21 mouse cellular contexts compared by ENCODE assay signal in the genomic region with DNA sequence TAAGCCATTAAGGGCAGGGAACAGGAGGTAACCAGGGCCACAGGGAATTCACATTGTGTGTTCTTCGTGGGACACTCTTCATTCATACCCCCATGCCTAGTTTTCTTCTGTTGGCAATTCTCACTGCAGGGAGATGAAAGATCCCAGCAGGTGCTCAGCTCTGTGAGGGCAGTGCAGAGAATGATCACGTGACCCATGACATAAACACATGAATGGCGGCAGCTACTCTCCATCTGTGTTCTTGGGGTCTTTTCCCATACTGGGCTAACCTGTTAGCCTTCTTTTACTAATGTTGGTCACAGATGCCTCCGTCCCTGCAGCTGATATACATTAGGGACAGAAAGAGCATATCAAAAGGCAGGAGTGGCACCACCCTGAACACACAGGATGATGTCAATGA. TPM values are rescaled to one million over a fixed set of nuclear protein-coding genes. Genes with fewer than 3 reads are reported as not detected.
DNase-seq lines count a peak whose midpoint lies in the region; ATAC-seq and TF ChIP-seq lines count a peak whose summit lies in the region.
"Had no signal": no experiment of that assay in that cellular context is flagged by ENCODE, and none has a peak within 500 bp of the region (broad histone marks: within the 10 kb centered on the region; RNA-seq: fewer than 3 reads in every experiment).

No protein-coding gene starts in this region.

- no peak for TF ChIP-seq POLR2A in CH12.LX (IDR thresholded peaks at IDR 0.05; ENCODE audit: low read depth, low read length)

- no peak overlapping the region for H3K9ac ChIP-seq in hindbrain, embryonic 12.5 days
- no peak overlapping the region for H3K9ac ChIP-seq in hindbrain, postnatal 0 days (replicated peaks; ENCODE audit: low read length)
- H3K9ac ChIP-seq in CH12.LX (ENCODE audit: insufficient read depth, low read depth) = no peak overlapping the region
- H3K9ac ChIP-seq: forebrain, embryonic 15.5 days; heart, embryonic 12.5 days; heart, embryonic 15.5 days; hindbrain, embryonic 14.5 days had no signal

- H3K4me1 ChIP-seq in hindbrain, embryonic 12.5 days = no peaks in the 10 kb centered on the region
- H3K4me1 ChIP-seq in hindbrain, postnatal 0 days (ENCODE audit: insufficient read depth, low read length) = no peaks in the 10 kb centered on the region
- no peaks in the 10 kb centered on the region for H3K4me1 ChIP-seq in CH12.LX (ENCODE audit: control insufficient read depth in 1 of 2, insufficient read depth in 2 of 2)
- H3K4me1 ChIP-seq: forebrain, embryonic 10.5 days; forebrain, embryonic 15.5 days; heart, embryonic 12.5 days; heart, embryonic 15.5 days had no signal

- 32% methylated on average over 4 of the region's 4 CpGs for WGBS in hindbrain, embryonic 12.5 days
- 31% methylated on average over 4 of the region's 4 CpGs for WGBS in hindbrain, postnatal 0 days

- peak; percentile 28 for DNase-seq in cerebellum, adult 11-12 months
- no peak for DNase-seq in cerebellum, postnatal 14 days
- no peak for DNase-seq in hindbrain, postnatal 0 days (ENCODE audit: low spot score)
- DNase-seq in CH12.LX (ENCODE audit: extremely low read depth) = no peak
- DNase-seq in thymus, postnatal 36 days = no peak
- DNase-seq: adrenal gland, adult 8-10 months; adrenal gland, postnatal 25 days; gastrocnemius, postnatal 25 days; heart, adult 18-20 months; heart, postnatal 10 days; heart, postnatal 36 days had no signal

- H3K4me2 ChIP-seq in hindbrain, embryonic 12.5 days (replicated peaks) = no peak overlapping the region
- H3K4me2 ChIP-seq in hindbrain, postnatal 0 days (ENCODE audit: low read depth, low read length) = no peak overlapping the region
- no peak overlapping the region for H3K4me2 ChIP-seq in CH12.LX (ENCODE audit: insufficient read depth, low read depth, poor library complexity, severe bottlenecking)
- H3K4me2 ChIP-seq: forebrain, embryonic 15.5 days; heart, embryonic 12.5 days; heart, embryonic 15.5 days; hindbrain, embryonic 14.5 days had no signal

- in situ Hi-C loops in CH12.LX (cut with MboI; ENCODE audit: low pct_ligation_motif_present, low pct_unique_long_range_greater_than_20kb, low sequenced_read_pairs) = loop anchor here (10.0 kb wide), 1 partner anchor 129 kb away; no protein-coding TSS in a partner anchor

- H3K27ac ChIP-seq in hindbrain, embryonic 12.5 days = no peak overlapping the region
- no peak overlapping the region for H3K27ac ChIP-seq in hindbrain, postnatal 0 days
- H3K27ac ChIP-seq in CH12.LX (ENCODE audit: insufficient read depth, low read depth) = no peak overlapping the region
- H3K27ac ChIP-seq: forebrain, embryonic 10.5 days; forebrain, embryonic 15.5 days; heart, embryonic 15.5 days; hindbrain, embryonic 10.5 days; hindbrain, embryonic 14.5 days had no signal

- no peak overlapping the region for H3K4me3 ChIP-seq in hindbrain, embryonic 12.5 days
- no peak overlapping the region for H3K4me3 ChIP-seq in hindbrain, postnatal 0 days (ENCODE audit: low read length)
- H3K4me3 ChIP-seq in CH12.LX (replicated peaks in 1 of 3; ENCODE audit: low read depth in 2 of 3, low read length in 2 of 3, poor library complexity in 1 of 3) = no peak overlapping the region
- H3K4me3 ChIP-seq: forebrain, embryonic 10.5 days; forebrain, embryonic 15.5 days; heart, embryonic 12.5 days; heart, embryonic 15.5 days; hindbrain, embryonic 10.5 days had no signal

- dilution Hi-C loops in CH12.LX (cut with MboI; ENCODE audit: extremely low pct_ligation_motif_present, extremely low pct_unique_long_range_greater_than_20kb, low sequenced_read_pairs) = no loop called here

- H3K27me3 ChIP-seq in hindbrain, embryonic 12.5 days = no peaks in the 10 kb centered on the region
- H3K27me3 ChIP-seq in hindbrain, postnatal 0 days (ENCODE audit: insufficient read depth, low read length) = no peaks in the 10 kb centered on the region
- peaks cover 86% of the 10 kb centered on the region for H3K27me3 ChIP-seq in CH12.LX (replicated peaks)
- H3K27me3 ChIP-seq: forebrain, embryonic 15.5 days had no signal

- no peak for TF ChIP-seq CTCF in hindbrain, postnatal 0 days (IDR thresholded peaks at IDR 0.05; ENCODE audit: low read depth)
- no peak for TF ChIP-seq CTCF in CH12.LX (conservative IDR thresholded peaks at IDR 0.05 in 1 of 2, IDR thresholded peaks at IDR 0.05 in 1 of 2; ENCODE audit: low read depth in 2 of 2, low read length in 2 of 2)

- H3K79me2 ChIP-seq in CH12.LX (replicated peaks; ENCODE audit: control insufficient read depth, extremely low read depth, insufficient read depth, poor library complexity, severe bottlenecking) = no peaks in the 10 kb centered on the region

- H3K9me3 ChIP-seq in hindbrain, embryonic 12.5 days (replicated peaks) = no peaks in the 10 kb centered on the region
- H3K9me3 ChIP-seq in hindbrain, postnatal 0 days (ENCODE audit: low read length) = no peaks in the 10 kb centered on the region
- no peaks in the 10 kb centered on the region for H3K9me3 ChIP-seq in CH12.LX (replicated peaks; ENCODE audit: low read length)
- H3K9me3 ChIP-seq: forebrain, embryonic 10.5 days; forebrain, embryonic 15.5 days; heart, embryonic 12.5 days; heart, embryonic 15.5 days; hindbrain, embryonic 10.5 days had no signal

- no peak for TF ChIP-seq RAD21 in CH12.LX (IDR thresholded peaks at IDR 0.05; ENCODE audit: low read depth, low read length)

- TF ChIP-seq EP300 in CH12.LX (IDR thresholded peaks at IDR 0.05; ENCODE audit: low read length) = no peak

- ATAC-seq in hindbrain, embryonic 12.5 days (ENCODE audit: low FRiP score) = 0 out of 2 replicates have a peak, but pooled peaks have one; percentile 11
- no peak for ATAC-seq in hindbrain, postnatal 0 days
- ATAC-seq: activated CD4-positive, CD25-positive, alpha-beta regulatory T cell, adult 4 months; forebrain, embryonic 15.5 days; intestine, postnatal 0 days had no signal

- H3K36me3 ChIP-seq in hindbrain, embryonic 12.5 days = no peaks in the 10 kb centered on the region
- no peaks in the 10 kb centered on the region for H3K36me3 ChIP-seq in hindbrain, postnatal 0 days (ENCODE audit: insufficient read depth, low read length)
- no peaks in the 10 kb centered on the region for H3K36me3 ChIP-seq in CH12.LX (replicated peaks in 1 of 2; ENCODE audit: control insufficient read depth in 1 of 2, insufficient read depth in 1 of 2, low read length in 1 of 2)
- H3K36me3 ChIP-seq: forebrain, embryonic 10.5 days; forebrain, embryonic 15.5 days; G1E; heart, embryonic 12.5 days; heart, embryonic 15.5 days; hindbrain, embryonic 10.5 days had no signal

TF ChIP-seq in CH12.LX, 34 proteins besides CTCF, POLR2A, EP300 and RAD21:
- TF ChIP-seq GABPA (IDR thresholded peaks at IDR 0.05; ENCODE audit: insufficient replicate concordance, low read depth, low read length) = no peak
- peak; percentile 67 for TF ChIP-seq USF2 (conservative IDR thresholded peaks at IDR 0.05; ENCODE audit: low read depth, low read length)
- TF ChIP-seq USF1 (IDR thresholded peaks at IDR 0.05; ENCODE audit: low read depth, low read length) = peak; percentile 66

RNA-seq across cellular contexts. Expression of a gene that starts 16.9 kb away (rescaled TPM):
- 17.4 and 20.9 TPM in 2 replicates for polyA plus RNA-seq in hindbrain, embryonic 12.5 days (2016; fragmentation: Nextera tagmentation; extraction: Ambion mirVana)
- total RNA-seq in hindbrain, postnatal 0 days (2014; rRNA removed) = 70.4 and 92.7 TPM in 2 replicates
- 66.2 and 67.2 TPM in 2 replicates for polyA plus RNA-seq in hindbrain, postnatal 0 days (2015; fragmentation: Nextera tagmentation; extraction: Ambion mirVana)
- total RNA-seq in CH12.LX (2012; rRNA removed) (0.21 and 0.38 TPM in 2 replicates), CH12.LX (2014; rRNA removed) (0.24 and 0.75 TPM in 2 replicates)
- polyA plus RNA-seq in CH12.LX (2012; ENCODE audit: insufficient read length, low read depth) = not detected in 2 replicates
- total RNA-seq: gastrocnemius, postnatal 25 days had no signal
- polyA plus RNA-seq: G1E had no signal

RNA-seq across cellular contexts. Expression of a gene that starts 57.4 kb away (rescaled TPM):
- polyA plus RNA-seq in hindbrain, embryonic 12.5 days (2016; fragmentation: Nextera tagmentation; extraction: Ambion mirVana) = 12.0 and 14.8 TPM in 2 replicates
- 12.4 and 13.6 TPM in 2 replicates for total RNA-seq in hindbrain, postnatal 0 days (2014; rRNA removed)
- polyA plus RNA-seq in hindbrain, postnatal 0 days (2015; fragmentation: Nextera tagmentation; extraction: Ambion mirVana) = 15.9 and 16.0 TPM in 2 replicates
- total RNA-seq in CH12.LX (2012; rRNA removed) (5.5 and 5.6 TPM in 2 replicates), CH12.LX (2014; rRNA removed) (14.0 and 17.7 TPM in 2 replicates)
- 3.2 and 4.0 TPM in 2 replicates for polyA plus RNA-seq in CH12.LX (2012; ENCODE audit: insufficient read length, low read depth)

Comparison
In these comparisons a context has a peak if more than half of its experiments do, and no peak if none do; other contexts are left out.
1. RNA of a gene that starts 16.9 kb away (polyA plus RNA-seq): 66.2 to 67.2 TPM in hindbrain, postnatal 0 days and 17.4 to 20.9 TPM in hindbrain, embryonic 12.5 days; not detected in CH12.LX; every median in the first group is over 10 times any median in the second.